Mouse (Mus musculus) frontal cortex, postnatal 25 days (tissue): Measurements from ENCODE around the gene Asf1b.

ENCODE experiments used
- DNase-seq, 2 experiments: peaks; one replicate each; pipeline ENCODE4 v3.0.0; 2022; ENCODE audit warnings: low spot score in 2 of 2

The Asf1b gene

GRCm38 (mm10) chr8:84019738-84020137 is 64.4 kb downstream of the Asf1b start:
- DNase-seq, result no peak
